Mouse (Mus musculus) embryonic facial prominence, embryonic 11.5 days (tissue): ENCODE results near the gene Dusp28. TPM values are rescaled to one million over a fixed set of nuclear protein-coding genes. Genes with fewer than 3 reads are reported as not detected.
A peak's percentile ranks its signal among the peaks of the same experiment; 100 is the strongest.

Source experiments
- ATAC-seq: fragments of 200-750 bp; cut with Nextera tagmentation; replicated peaks from 2 replicates; pipeline ENCODE4 v1.8.0; 2017; ENCODE audit warnings: low read depth; ENCODE audit not compliant: insufficient number of reproducible peaks, low FRiP score, low TSS enrichment
- DNase-seq: peaks from one replicate; pipeline ENCODE4 v3.0.0-alpha.2; 2015; ENCODE audit warnings: low spot score
- H3K27ac ChIP-seq: fragments of 300-500 bp; sonication (generic); replicated peaks from 2 replicates; pipeline ENCODE4 v1.5.1; 2014; ENCODE audit warnings: mild to moderate bottlenecking, low read depth, low read length, control low read depth
- H3K27me3 ChIP-seq: fragments of 300-500 bp; sonication (generic); 2 replicates; pipeline ENCODE4 v1.6.1; 2014; ENCODE audit warnings: mild to moderate bottlenecking, low read length, moderate library complexity, mixed read lengths; ENCODE audit not compliant: control insufficient read depth, insufficient read depth
- H3K36me3 ChIP-seq: fragments of 300-500 bp; sonication (generic); replicated peaks from 2 replicates; pipeline ENCODE4 v1.6.1; 2014; ENCODE audit warnings: low read depth, mild to moderate bottlenecking, low read length, moderate library complexity, mixed read lengths; ENCODE audit not compliant: control insufficient read depth, insufficient read depth
- H3K4me1 ChIP-seq: fragments of 300-500 bp; sonication (generic); 2 replicates; pipeline ENCODE4 v1.6.1; 2014; ENCODE audit warnings: low read length, mixed read lengths; ENCODE audit not compliant: control insufficient read depth, insufficient read depth
- H3K4me2 ChIP-seq: fragments of 300-500 bp; sonication (generic); 2 replicates; pipeline ENCODE4 v1.6.1; 2014; ENCODE audit warnings: low read depth, mild to moderate bottlenecking, control low read depth, low read length, moderate library complexity
- H3K4me3 ChIP-seq: fragments of 300-500 bp; sonication (generic); 2 replicates; pipeline ENCODE4 v1.5.1; 2014; ENCODE audit warnings: low read depth, low read length, control low read depth
- H3K9ac ChIP-seq: fragments of 300-500 bp; sonication (generic); replicated peaks from 2 replicates; pipeline ENCODE4 v1.6.1; 2014; ENCODE audit warnings: mild to moderate bottlenecking, control low read depth, low read length
- H3K9me3 ChIP-seq: fragments of 300-500 bp; sonication (generic); replicated peaks from 2 replicates; pipeline ENCODE4 v1.6.1; 2016; ENCODE audit warnings: mild to moderate bottlenecking, low read length, inconsistent platforms, mixed read lengths; ENCODE audit not compliant: control insufficient read depth
- WGBS: fragments of 180-500 bp; shearing (Covaris S2); extraction: QIAGEN DNeasy Blood & Tissue Kit; methylation state at CpG from one replicate; pipeline ENCODE4 v1.1.7; 2014; 5-methylcytosine and 5-hydroxymethylcytosine counted together
- polyA plus RNA-seq: library from polyadenylated mRNA; unstranded; fragments of >200 nt; fragmentation: Nextera tagmentation; extraction: Ambion mirVana; gene quantifications from 2 replicates; pipeline ENCODE4 v1.2.1, GENCODE M21; 2014

The Dusp28 gene
- polyA plus RNA-seq, 1 experiment from 2014 or later: 7.2 TPM

DNA sequence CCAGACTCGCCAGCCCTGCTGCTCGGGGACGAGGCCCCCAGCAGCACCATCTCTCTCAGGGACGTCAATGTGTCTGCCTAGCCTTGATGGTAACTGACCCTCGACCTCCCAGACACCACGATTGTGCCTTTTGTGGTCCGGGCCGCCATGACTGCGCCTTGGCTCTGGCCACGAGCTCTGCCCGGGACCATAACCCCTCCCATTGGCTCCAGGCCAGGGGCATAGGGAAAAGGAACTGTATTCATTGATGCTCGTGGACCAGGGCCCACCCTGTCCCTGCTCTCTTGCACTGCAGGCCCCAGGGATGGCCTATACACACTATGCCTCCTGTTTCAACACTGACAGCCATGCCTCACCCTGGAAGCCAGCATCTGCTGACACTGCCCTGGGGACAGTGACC is 13.0 kb downstream of the Dusp28 start:
- H3K4me3 ChIP-seq: no peak overlapping the region
- DNase-seq (no peak), ATAC-seq (no peak)
- 84% methylated on average over 12 of the region's 12 CpGs for WGBS
- H3K27ac ChIP-seq: no peak overlapping the region
- peaks cover 9% of the 10 kb centered on the region for H3K36me3 ChIP-seq
- H3K9me3 ChIP-seq: no peaks in the 10 kb centered on the region
- H3K9ac ChIP-seq: no peak overlapping the region
- no peaks in the 10 kb centered on the region for H3K4me1 ChIP-seq
- no peaks in the 10 kb centered on the region for H3K27me3 ChIP-seq
- no peak overlapping the region for H3K4me2 ChIP-seq

DNA sequence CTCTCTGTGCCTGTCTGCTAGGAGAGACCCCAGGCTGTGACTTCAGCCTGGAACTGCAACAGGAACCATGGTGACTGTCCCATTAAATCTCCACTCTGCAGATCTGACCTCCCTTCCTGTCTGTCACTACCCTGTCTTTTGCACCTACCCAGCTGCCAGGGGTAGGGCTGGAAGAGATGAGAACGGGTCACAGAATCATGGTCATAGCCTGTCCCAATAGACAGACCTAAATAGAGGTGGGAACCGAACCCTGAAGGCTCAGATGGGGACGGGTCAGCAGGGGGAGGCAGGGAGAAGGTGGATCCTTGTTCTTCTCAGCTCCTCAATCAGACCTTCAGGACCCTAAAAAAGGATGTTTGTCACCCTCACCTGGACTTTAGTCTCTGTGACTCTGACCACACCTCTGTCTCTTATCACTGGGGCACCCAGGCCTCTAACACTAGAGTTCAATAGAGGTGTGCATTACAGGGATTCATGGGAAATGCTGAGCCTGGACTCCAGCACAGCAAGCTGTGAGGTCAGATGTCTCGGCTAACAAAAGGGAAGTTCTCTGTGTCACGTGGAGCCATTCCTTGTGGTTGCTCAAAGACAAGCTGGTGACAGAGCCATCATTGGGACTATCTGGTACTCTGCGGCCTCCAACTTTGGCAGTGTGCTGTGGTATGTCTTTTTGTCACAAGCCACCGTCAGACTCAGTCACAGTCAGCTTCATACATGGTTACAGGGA is 13.9 kb downstream of the Dusp28 start:
- peaks cover 5% of the 10 kb centered on the region for H3K36me3 ChIP-seq
- WGBS: 78% methylated on average over 7 of the region's 7 CpGs

DNA sequence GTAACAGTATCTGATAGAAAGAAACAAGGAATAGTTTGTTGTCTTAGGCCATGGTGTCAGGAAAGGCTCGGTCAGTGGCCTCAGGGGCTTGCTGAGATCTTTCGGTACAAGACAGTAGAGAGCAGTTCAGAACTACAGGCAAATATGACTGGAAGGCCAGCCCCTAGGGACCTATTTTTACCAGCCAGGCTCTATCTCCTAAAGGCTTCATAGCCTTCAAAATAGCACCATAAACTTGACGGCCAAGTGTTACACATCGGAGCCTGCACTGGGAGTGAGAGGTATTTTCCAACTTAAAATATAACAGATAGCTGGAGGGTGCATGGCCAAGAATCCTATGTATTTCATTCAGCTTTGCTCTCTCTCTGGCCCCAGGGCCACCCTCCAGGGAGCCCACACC is 14.7 kb downstream of the Dusp28 start:
- ATAC-seq (no peak), DNase-seq (no peak)
- Histone ChIP-seq H3K4me2 (no peak overlapping the region), H3K9ac (no peak overlapping the region), H3K4me1 (no peaks in the 10 kb centered on the region), H3K4me3 (no peak overlapping the region), H3K27me3 (no peaks in the 10 kb centered on the region), H3K36me3 (peaks cover 5% of the 10 kb centered on the region), H3K9me3 (no peaks in the 10 kb centered on the region), H3K27ac (no peak overlapping the region)
- 86% methylated on average over 4 of the region's 4 CpGs for WGBS

More for the DNA sequence above, 13.9 kb downstream of the Dusp28 start:
- Histone ChIP-seq H3K9ac (no peak overlapping the region), H3K4me3 (no peak overlapping the region), H3K4me2 (no peak overlapping the region), H3K9me3 (no peaks in the 10 kb centered on the region), H3K27ac (no peak overlapping the region), H3K27me3 (no peaks in the 10 kb centered on the region), H3K4me1 (no peaks in the 10 kb centered on the region)
- ATAC-seq: no peak
- DNase-seq: no peak

DNA sequence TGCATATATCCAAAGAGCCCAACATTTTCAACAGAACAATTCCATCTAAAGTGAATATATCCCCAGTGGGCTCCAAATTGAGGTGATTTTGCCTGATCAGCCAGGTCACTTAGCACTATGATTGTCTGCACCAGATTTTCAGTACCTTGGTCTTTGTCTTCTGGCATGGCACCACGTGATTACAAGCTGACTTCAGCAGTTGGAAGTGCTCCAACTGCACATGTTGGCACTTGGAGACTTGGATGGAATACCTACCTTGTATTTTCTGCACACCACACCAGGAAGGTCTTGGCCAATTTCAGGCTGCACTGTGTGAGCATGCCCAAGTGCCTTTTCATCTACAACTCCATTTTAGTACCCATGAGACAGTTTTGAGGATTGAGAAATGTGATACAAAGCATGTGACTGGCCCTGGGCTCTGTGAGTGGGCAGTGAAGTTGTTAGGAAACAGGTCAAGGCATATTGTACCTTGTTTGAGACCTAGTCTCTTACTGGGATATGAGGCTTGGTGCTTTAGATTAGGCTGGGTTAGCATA is 23.5 kb downstream of the Dusp28 start:
- WGBS: 48% methylated on average over 1 of the region's 1 CpGs
- no peak overlapping the region for H3K27ac ChIP-seq

DNA sequence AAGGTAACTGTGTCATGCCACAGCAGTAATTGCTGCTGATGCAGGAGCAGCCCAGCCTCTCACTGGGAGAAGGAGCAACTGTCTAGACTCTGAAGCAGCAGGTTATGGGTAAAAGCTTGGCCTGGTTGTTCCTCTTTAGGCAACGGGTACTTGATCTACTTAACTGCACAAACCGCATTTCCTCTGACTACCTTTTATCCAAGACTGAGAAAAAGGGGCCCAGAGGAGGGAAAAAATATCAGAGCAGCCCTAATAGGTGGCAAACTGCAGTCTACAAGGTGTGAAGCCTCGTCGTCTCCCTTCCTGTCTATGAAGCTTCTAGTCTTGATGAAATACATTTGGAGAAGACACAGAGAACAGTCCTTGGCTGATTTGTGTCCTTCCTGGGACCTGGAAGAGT is 26.8 kb downstream of the Dusp28 start:
- DNase-seq (no peak), ATAC-seq (no peak)
- peak overlapping the region; percentile 91 for H3K27ac ChIP-seq
- no peaks in the 10 kb centered on the region for H3K4me1 ChIP-seq
- no peaks in the 10 kb centered on the region for H3K36me3 ChIP-seq
- H3K9me3 ChIP-seq: no peaks in the 10 kb centered on the region
- H3K4me3 ChIP-seq: peak overlapping the region; percentile 68
- WGBS: 78% methylated on average over 4 of the region's 4 CpGs
- H3K27me3 ChIP-seq: no peaks in the 10 kb centered on the region
- H3K4me2 ChIP-seq: peak overlapping the region; percentile 87
- peak overlapping the region; percentile 65 for H3K9ac ChIP-seq

More for the DNA sequence above, 23.5 kb downstream of the Dusp28 start:
- DNase-seq (no peak), ATAC-seq (no peak)
- H3K9ac ChIP-seq: no peak overlapping the region
- H3K36me3 ChIP-seq: no peaks in the 10 kb centered on the region
- no peaks in the 10 kb centered on the region for H3K9me3 ChIP-seq
- H3K4me2 ChIP-seq: no peak overlapping the region
- H3K27me3 ChIP-seq: no peaks in the 10 kb centered on the region
- H3K4me3 ChIP-seq: no peak overlapping the region
- no peaks in the 10 kb centered on the region for H3K4me1 ChIP-seq

DNA sequence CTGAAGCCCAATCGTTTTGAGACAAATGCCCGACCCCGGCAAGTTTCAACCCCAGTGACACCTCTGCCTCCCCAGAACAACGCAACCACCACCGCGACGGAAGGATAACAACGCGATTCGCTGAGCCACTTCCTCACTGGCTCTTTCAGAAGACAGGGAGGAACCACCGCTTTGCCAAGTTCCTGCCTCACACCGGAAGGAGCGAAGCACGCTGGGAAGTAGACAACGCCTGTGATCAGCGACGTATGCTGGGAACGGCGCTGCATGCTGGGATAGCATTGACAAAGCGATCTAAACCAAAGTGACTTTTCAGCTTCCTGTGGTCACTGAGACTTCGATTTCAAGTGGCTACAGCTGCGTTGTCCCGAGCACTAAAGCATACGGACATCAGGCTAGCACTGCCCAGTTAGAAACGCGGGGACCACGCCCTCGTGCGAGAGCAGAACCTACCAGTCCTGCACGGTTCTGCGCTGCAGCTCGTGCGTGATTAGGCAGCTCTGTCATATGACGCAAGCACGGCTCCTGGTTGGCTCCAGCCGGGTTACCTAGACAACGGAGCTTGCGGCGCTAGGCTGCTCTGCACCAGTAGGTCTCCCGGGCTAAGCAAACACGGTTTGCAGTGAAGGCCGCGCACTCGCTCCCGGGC is 27.5 kb downstream of the Dusp28 start, which contains the start of gene Capn10:
Gene Capn10, plus strand, starts transcription at position 195 of the 646 bp plus-strand sequence.
- Histone ChIP-seq H3K4me3 (peak within 1 kb of the TSS; percentile 68), H3K9ac (peak within 1 kb of the TSS; percentile 65), H3K27ac (peak within 1 kb of the TSS; percentile 91), H3K4me1 (no peaks in the 10 kb centered on the region), H3K36me3 (no peaks in the 10 kb centered on the region), H3K9me3 (no peaks in the 10 kb centered on the region), H3K27me3 (no peaks in the 10 kb centered on the region), H3K4me2 (peak within 1 kb of the TSS; percentile 87)
- peak; percentile 97 for DNase-seq
- ATAC-seq: peak; percentile 100
- WGBS: under 1% methylated on average over 45 of the region's 45 CpGs

DNA sequence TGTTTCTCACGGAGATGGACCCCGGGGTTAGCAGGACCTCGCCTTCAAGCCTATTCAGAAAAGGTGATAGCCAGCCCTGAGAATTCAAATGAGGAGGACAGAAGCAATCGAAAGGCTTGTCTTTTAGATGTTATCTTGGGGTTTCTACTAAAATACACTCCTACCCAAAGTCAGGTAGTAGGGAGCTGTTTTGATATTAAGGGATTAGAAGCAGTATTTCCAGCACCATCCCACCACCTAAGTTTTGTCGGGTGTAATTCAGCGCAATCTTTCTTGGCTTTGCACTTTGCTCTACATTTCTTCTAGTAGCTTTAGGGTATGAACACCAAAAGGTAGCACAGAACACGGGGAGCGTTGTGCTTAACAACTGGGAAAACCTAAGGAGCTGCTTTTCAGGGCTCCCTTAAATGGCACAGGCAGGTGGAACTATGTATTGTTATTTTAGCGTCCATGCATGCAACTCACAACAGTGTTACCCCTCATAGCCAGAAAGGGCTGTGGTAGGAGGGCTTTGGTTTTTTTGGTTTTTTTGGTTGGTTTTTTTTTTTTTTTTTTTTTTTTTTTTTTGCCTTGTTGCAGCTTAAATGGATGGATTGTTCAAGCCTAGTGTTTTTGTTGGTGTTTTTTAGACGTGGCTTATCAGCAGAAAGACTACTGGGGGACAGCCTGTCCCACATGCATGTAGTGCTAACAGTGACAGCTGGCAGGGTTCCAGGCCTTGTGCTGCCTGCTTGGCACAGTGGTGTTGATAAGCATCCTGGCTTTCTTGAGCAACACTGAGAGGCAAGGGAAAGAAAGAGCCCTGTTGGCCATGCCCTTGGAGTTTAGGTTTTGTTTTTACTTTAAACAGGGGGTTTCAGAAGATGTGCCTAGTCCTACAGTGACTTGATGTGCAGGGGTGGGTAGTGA is 28.5 kb downstream of the Dusp28 start:
- H3K9me3 ChIP-seq: no peaks in the 10 kb centered on the region
- no peaks in the 10 kb centered on the region for H3K27me3 ChIP-seq
- H3K27ac ChIP-seq: no peak overlapping the region
- no peaks in the 10 kb centered on the region for H3K4me1 ChIP-seq
- H3K4me2 ChIP-seq: peak overlapping the region; percentile 87
- DNase-seq (no peak), ATAC-seq (no peak)
- peak overlapping the region; percentile 65 for H3K9ac ChIP-seq
- 17% methylated on average over 10 of the region's 10 CpGs for WGBS
- peak overlapping the region; percentile 68 for H3K4me3 ChIP-seq
- no peaks in the 10 kb centered on the region for H3K36me3 ChIP-seq
